Mouse (Mus musculus) embryonic facial prominence, embryonic 12.5 days (tissue): ENCODE measurements around the gene Grk3. TPM values are rescaled to one million over a fixed set of nuclear protein-coding genes. Genes with fewer than 3 reads are reported as not detected.

ENCODE experiments used
- ATAC-seq: fragments of 200-750 bp; cut with Nextera tagmentation; 2 replicates; pipeline ENCODE4 v1.8.0; 2017; ENCODE audit not compliant: insufficient number of reproducible peaks, insufficient read depth, low FRiP score, low TSS enrichment
- H3K27ac ChIP-seq: fragments of 300-500 bp; sonication (generic); 2 replicates; pipeline ENCODE4 v1.5.1; 2016; ENCODE audit warnings: mild to moderate bottlenecking
- H3K27me3 ChIP-seq: fragments of 300-500 bp; sonication (generic); 2 replicates; pipeline ENCODE4 v1.6.1; 2016; ENCODE audit warnings: mild to moderate bottlenecking, moderate library complexity
- H3K36me3 ChIP-seq: fragments of 300-500 bp; sonication (generic); 2 replicates; pipeline ENCODE4 v1.6.1; 2016; ENCODE audit warnings: mild to moderate bottlenecking
- H3K4me1 ChIP-seq: fragments of 300-500 bp; sonication (generic); 2 replicates; pipeline ENCODE4 v1.6.1; 2016
- H3K4me2 ChIP-seq: fragments of 300-500 bp; sonication (generic); replicated peaks from 2 replicates; pipeline ENCODE4 v1.6.1; 2016; ENCODE audit warnings: mild to moderate bottlenecking, moderate library complexity
- H3K4me3 ChIP-seq: fragments of 300-500 bp; sonication (generic); 2 replicates; pipeline ENCODE4 v1.5.1; 2016; ENCODE audit warnings: mild to moderate bottlenecking
- H3K9ac ChIP-seq: fragments of 300-500 bp; sonication (generic); 2 replicates; pipeline ENCODE4 v1.6.1; 2016; ENCODE audit warnings: mild to moderate bottlenecking, moderate library complexity
- H3K9me3 ChIP-seq: fragments of 300-500 bp; sonication (generic); 2 replicates; pipeline ENCODE4 v1.6.1; 2016; ENCODE audit warnings: mild to moderate bottlenecking, moderate library complexity
- WGBS: fragments of 180-500 bp; shearing (Covaris S2); methylation state at CpG from one replicate; pipeline ENCODE4 v1.1.7; 2016; 5-methylcytosine and 5-hydroxymethylcytosine counted together
- polyA plus RNA-seq: library from polyadenylated mRNA; unstranded; fragments of >200 nt; fragmentation: Nextera tagmentation; extraction: Ambion mirVana; gene quantifications from 2 replicates; pipeline ENCODE4 v1.2.1, GENCODE M21; 2016

The Grk3 gene
- 13.5 and 14.4 TPM in 2 replicates for polyA plus RNA-seq

DNA sequence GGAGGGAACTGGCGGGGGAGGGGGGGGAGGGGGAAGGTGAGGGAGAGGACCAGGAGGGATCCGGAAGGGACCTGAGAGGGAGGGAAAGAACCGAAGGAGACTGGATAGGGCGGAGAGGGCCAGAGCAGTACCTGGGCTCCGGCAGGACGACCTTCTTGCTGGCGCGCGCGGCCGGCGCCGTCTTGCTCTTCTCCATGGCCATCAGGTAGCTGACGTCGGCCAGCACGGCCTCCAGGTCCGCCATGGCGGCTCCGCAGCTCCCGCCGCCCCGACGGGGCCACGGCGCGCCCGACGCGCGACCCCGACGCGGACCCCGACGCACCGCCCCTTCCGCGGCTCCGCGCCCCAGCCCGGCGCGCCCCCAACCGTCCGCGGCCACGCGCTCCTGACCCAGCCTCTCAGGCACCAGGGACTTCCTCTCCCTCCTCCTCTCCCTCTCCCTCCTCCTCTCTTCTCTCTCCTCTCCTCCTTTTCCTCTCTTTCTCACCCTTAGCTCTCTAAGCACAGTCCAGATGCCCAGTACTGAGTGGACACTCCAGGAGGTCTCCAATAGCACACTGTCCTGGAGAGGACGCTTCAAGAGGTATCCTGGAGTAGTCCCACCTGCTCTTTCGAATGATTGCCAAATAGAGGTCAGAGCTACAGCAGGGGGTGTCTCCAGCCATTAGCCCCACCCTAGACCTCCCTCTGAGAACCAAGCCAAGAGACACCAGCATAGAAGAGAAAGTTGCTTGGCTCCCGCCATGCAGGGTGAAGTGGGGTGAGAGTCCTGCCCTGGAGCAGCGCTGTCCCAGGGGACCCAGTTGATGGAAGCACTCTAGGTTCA, at the start of gene Grk3:
Gene Grk3, minus strand, starts transcription at position 556 of the 826 bp plus-strand sequence.
- WGBS: 3% methylated on average over 47 of the region's 52 CpGs
- Histone ChIP-seq H3K9me3 (no peaks in the 10 kb centered on the region), H3K27me3 (no peaks in the 10 kb centered on the region), H3K4me3 (peak within 1 kb of the TSS; percentile 62), H3K4me2 (peak within 1 kb of the TSS; percentile 55), H3K27ac (no peak within 1 kb of the TSS), H3K9ac (peak within 1 kb of the TSS; percentile 64), H3K4me1 (peaks cover 10% of the 10 kb centered on the region; the same call in 1 of the 2 replicates), H3K36me3 (no peaks in the 10 kb centered on the region)
- peak; percentile 38 for ATAC-seq

GRCm38 (mm10) chr5:113054308-113054707, 38.7 kb upstream of the Grk3 start:
- H3K27ac ChIP-seq: no peak overlapping the region
- H3K9me3 ChIP-seq: no peaks in the 10 kb centered on the region
- H3K4me1 ChIP-seq: no peaks in the 10 kb centered on the region
- no peaks in the 10 kb centered on the region for H3K36me3 ChIP-seq
- WGBS: 4% methylated on average over 15 of the region's 16 CpGs
- no peak for ATAC-seq
- H3K4me2 ChIP-seq: no peak overlapping the region
- H3K27me3 ChIP-seq: no peaks in the 10 kb centered on the region
- H3K9ac ChIP-seq: no peak overlapping the region
- no peak overlapping the region for H3K4me3 ChIP-seq

- H3K27ac ChIP-seq: no peak overlapping the region
- no peaks in the 10 kb centered on the region for H3K27me3 ChIP-seq
- no peaks in the 10 kb centered on the region for H3K4me1 ChIP-seq
- H3K4me3 ChIP-seq: no peak overlapping the region
- 67% methylated on average over 7 of the region's 7 CpGs for WGBS
- ATAC-seq: no peak
- H3K36me3 ChIP-seq: no peaks in the 10 kb centered on the region
- H3K4me2 ChIP-seq: no peak overlapping the region
- no peaks in the 10 kb centered on the region for H3K9me3 ChIP-seq
- no peak overlapping the region for H3K9ac ChIP-seq
Measured at GRCm38 (mm10) chr5:113050581-113051185, 35.1 kb upstream of the Grk3 start.

- no peaks in the 10 kb centered on the region for H3K27me3 ChIP-seq
- H3K9ac ChIP-seq: no peak overlapping the region
- H3K36me3 ChIP-seq: no peaks in the 10 kb centered on the region
- no peak for ATAC-seq
- no peaks in the 10 kb centered on the region for H3K9me3 ChIP-seq
- H3K27ac ChIP-seq: no peak overlapping the region
- no peak overlapping the region for H3K4me2 ChIP-seq
- no peak overlapping the region for H3K4me3 ChIP-seq
- no peaks in the 10 kb centered on the region for H3K4me1 ChIP-seq
Measured at GRCm38 (mm10) chr5:113049876-113050275, 34.3 kb upstream of the Grk3 start.

DNA sequence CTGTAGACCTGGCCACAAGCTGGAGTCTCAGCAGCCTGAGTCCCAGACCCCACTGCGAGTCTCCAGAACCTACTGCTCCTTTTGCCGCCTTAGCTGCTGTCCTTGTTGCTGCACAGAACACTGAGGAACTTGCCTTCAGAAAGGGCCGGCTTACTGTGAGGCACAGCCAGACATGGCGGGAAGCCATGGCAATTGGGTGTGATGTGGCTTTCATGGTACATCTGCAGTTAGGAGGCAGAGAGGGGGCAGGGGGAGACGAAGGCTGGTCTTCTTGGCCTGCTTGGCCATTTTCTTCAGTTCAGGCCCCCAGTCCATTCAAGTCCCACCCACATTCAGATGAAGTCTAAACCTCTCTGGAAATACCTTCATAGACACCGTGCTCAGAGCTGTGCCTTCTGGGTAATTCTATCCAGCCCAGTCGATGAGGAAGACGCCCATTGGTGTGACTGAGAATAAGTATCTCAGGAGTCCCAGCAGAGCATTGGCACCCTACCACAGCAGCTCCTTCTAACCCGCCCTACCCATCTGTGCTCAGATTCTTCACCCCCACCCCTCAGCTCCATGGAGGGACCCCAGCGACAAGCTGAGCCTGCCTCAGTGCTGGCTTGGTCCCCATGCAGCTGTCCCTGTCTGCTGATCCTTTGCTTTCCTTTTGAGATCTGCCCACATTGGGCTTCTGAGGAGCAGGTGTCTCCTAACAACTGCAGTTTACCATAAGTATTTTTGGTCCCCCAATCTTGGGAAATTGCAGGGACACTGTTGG, 30.1 kb upstream of the Grk3 start:
- Histone ChIP-seq H3K9me3 (no peaks in the 10 kb centered on the region), H3K4me3 (no peak overlapping the region), H3K4me1 (peaks cover 9% of the 10 kb centered on the region; the same call in 1 of the 2 replicates), H3K27ac (no peak overlapping the region), H3K27me3 (0 out of 2 replicates have a peak, but pooled peaks cover 1% of the 10 kb centered on the region), H3K9ac (no peak overlapping the region), H3K4me2 (no peak overlapping the region), H3K36me3 (no peaks in the 10 kb centered on the region)
- 80% methylated on average over 10 of the region's 10 CpGs for WGBS
- ATAC-seq: peak; percentile 57; the same call in 1 of the 2 replicates

DNA sequence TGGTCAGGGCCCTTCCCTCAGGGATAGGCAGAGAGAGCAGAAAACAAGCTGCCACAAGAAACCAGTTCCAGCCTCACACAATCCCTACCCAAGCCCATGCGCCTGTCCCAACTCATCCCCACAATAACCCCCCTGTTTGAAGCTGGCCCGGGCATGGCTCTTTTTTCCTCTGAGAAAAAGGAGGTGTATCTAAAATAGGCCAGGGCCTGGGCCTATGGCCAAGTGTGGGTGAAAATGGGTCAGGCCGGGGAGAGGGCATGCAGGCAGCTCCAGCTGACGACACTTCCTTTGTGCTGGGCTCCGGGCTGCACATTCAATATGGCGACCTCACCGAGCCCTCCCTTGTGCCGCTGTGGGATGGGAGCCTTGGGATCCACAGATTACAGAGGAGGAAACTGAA, 27.9 kb upstream of the Grk3 start:
- 87% methylated on average over 8 of the region's 8 CpGs for WGBS
- Histone ChIP-seq H3K36me3 (no peaks in the 10 kb centered on the region), H3K27ac (no peak overlapping the region), H3K4me2 (no peak overlapping the region), H3K4me1 (peaks cover 9% of the 10 kb centered on the region; the same call in 1 of the 2 replicates), H3K4me3 (no peak overlapping the region), H3K27me3 (0 out of 2 replicates have a peak, but pooled peaks cover 3% of the 10 kb centered on the region), H3K9me3 (no peaks in the 10 kb centered on the region), H3K9ac (no peak overlapping the region)
- no peak for ATAC-seq

DNA sequence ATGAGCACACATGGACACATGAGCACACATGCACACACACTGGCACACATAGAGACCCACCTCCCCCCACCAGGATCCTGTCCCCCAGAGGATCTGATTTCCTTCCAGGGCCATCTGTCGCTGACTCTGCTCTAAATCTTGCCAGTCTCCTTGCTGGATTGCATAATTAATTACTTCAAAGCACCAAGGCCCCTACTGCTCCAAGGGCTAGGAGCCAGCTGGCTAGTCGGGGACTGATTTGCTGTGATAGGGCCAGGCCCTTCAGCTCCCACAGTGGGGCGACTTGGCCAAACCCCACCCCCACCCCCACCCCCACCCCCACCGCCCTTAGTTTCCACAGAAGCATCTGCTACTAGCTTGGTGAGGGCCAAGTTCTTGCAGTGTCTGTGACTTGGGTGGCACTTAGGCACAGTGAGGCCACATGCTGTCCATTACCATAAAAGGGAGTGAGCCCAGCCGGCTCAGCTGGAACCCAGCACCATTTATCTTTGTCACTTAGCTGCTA, 26.0 kb upstream of the Grk3 start:
- WGBS: 16% methylated on average over 5 of the region's 5 CpGs
- ATAC-seq: peak; percentile 61; the same call in 1 of the 2 replicates
- no peaks in the 10 kb centered on the region for H3K36me3 ChIP-seq

GRCm38 (mm10) chr5:113040776-113041175, 25.2 kb upstream of the Grk3 start:
- WGBS: 83% methylated on average over 6 of the region's 6 CpGs

More for the DNA sequence above, 26.0 kb upstream of the Grk3 start:
- Histone ChIP-seq H3K27me3 (0 out of 2 replicates have a peak, but pooled peaks cover 3% of the 10 kb centered on the region), H3K4me3 (no peak overlapping the region), H3K4me1 (peaks cover 11% of the 10 kb centered on the region; the same call in 1 of the 2 replicates), H3K9me3 (no peaks in the 10 kb centered on the region), H3K4me2 (no peak overlapping the region), H3K9ac (no peak overlapping the region), H3K27ac (no peak overlapping the region)

GRCm38 (mm10) chr5:113038601-113039000, 23.0 kb upstream of the Grk3 start:
- Histone ChIP-seq H3K4me3 (no peak overlapping the region), H3K27me3 (0 out of 2 replicates have a peak, but pooled peaks cover 3% of the 10 kb centered on the region), H3K9me3 (no peaks in the 10 kb centered on the region), H3K9ac (no peak overlapping the region), H3K36me3 (no peaks in the 10 kb centered on the region), H3K4me1 (peaks cover 16% of the 10 kb centered on the region; the same call in 1 of the 2 replicates), H3K4me2 (no peak overlapping the region), H3K27ac (no peak overlapping the region)
- 85% methylated on average over 6 of the region's 6 CpGs for WGBS
- ATAC-seq: no peak

More at GRCm38 (mm10) chr5:113040776-113041175, 25.2 kb upstream of the Grk3 start:
- Histone ChIP-seq H3K4me2 (no peak overlapping the region), H3K4me1 (peaks cover 12% of the 10 kb centered on the region; the same call in 1 of the 2 replicates), H3K36me3 (no peaks in the 10 kb centered on the region), H3K27ac (no peak overlapping the region), H3K4me3 (no peak overlapping the region), H3K9ac (no peak overlapping the region), H3K27me3 (0 out of 2 replicates have a peak, but pooled peaks cover 3% of the 10 kb centered on the region), H3K9me3 (no peaks in the 10 kb centered on the region)
- no peak for ATAC-seq

GRCm38 (mm10) chr5:113035094-113036047, 19.8 kb upstream of the Grk3 start:
- peak overlapping the region; percentile 48 for H3K27ac ChIP-seq
- no peak overlapping the region for H3K4me3 ChIP-seq
- ATAC-seq: no peak
- no peak overlapping the region for H3K4me2 ChIP-seq
- no peaks in the 10 kb centered on the region for H3K36me3 ChIP-seq
- H3K9me3 ChIP-seq: no peaks in the 10 kb centered on the region
- H3K27me3 ChIP-seq: no peaks in the 10 kb centered on the region
- no peak overlapping the region for H3K9ac ChIP-seq
- 0 out of 2 replicates have a peak, but pooled peaks cover 7% of the 10 kb centered on the region for H3K4me1 ChIP-seq
- 52% methylated on average over 10 of the region's 10 CpGs for WGBS
